Mouse (Mus musculus): ENCODE data around the gene Clec2d. TPM values are rescaled to one million over a fixed set of nuclear protein-coding genes. Genes with fewer than 3 reads are reported as not detected.

The Clec2d gene
- polyA plus RNA-seq, 1 experiment from 2014 or later, result not detected

DNA sequence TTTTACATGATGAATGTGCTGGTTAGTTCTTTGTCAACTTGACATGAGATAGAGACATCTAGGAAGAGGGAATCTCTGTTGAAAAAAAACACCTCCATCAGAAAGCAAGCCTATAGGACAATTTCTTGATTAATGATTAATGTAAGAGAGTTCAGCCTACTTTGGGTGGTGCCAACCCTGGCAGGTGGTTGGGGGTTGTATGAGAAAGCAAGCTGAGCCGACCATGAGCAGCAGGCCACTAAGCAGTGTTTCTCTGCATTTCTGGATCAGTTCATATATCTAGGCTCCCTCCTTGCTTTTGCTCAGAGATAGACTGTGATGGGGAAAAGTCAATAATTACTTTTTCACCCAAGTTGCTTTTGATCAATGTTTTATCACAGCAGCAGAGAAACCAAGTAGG, 23.9 kb downstream of the Clec2d start:
- H3K27ac ChIP-seq (ENCODE audit: low read depth, low read length), result no peak overlapping the region

DNA sequence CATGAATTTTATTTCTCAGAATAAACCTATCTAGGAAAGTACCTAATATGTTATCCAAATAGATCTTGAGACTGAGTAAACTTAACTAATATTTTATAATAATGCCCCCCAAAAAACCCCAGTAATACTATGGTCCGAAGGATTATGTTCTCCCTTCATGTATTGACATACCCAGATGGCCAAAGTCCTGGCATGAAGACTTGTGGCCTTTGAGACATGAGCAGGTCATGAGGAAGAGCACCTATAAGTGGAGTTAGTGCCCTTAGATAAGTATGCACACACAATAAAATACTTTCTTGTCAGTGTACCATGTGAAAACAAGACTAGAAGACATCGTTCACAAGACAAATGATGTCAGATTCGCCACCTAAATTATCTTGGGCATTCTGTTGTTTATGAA, 24.4 kb downstream of the Clec2d start:
- Histone ChIP-seq H3K4me2 (ENCODE audit: low read length) (no peak overlapping the region), H3K27ac (ENCODE audit: low read depth, low read length) (no peak overlapping the region), H3K36me3 (ENCODE audit: control insufficient read depth, insufficient read depth, low read length) (no peaks in the 10 kb centered on the region), H3K27me3 (replicated peaks; ENCODE audit: control insufficient read depth, insufficient read depth, low read length) (no peaks in the 10 kb centered on the region), H3K9me3 (replicated peaks; ENCODE audit: control insufficient read depth, low read length) (no peaks in the 10 kb centered on the region), H3K4me1 (ENCODE audit: control insufficient read depth, insufficient read depth, low read length) (no peaks in the 10 kb centered on the region), H3K9ac (ENCODE audit: low read length) (no peak overlapping the region), H3K4me3 (ENCODE audit: low read depth, low read length) (no peak overlapping the region)
- DNase-seq (ENCODE audit: low spot score) (no peak), ATAC-seq (no peak)
- WGBS, result 89% methylated on average over 3 of the region's 3 CpGs

More for the DNA sequence above, 23.9 kb downstream of the Clec2d start:
- Histone ChIP-seq H3K4me3 (ENCODE audit: low read depth, low read length) (no peak overlapping the region), H3K9ac (ENCODE audit: low read length) (no peak overlapping the region), H3K27me3 (replicated peaks; ENCODE audit: control insufficient read depth, insufficient read depth, low read length) (no peaks in the 10 kb centered on the region), H3K4me1 (ENCODE audit: control insufficient read depth, insufficient read depth, low read length) (no peaks in the 10 kb centered on the region), H3K4me2 (ENCODE audit: low read length) (no peak overlapping the region), H3K9me3 (replicated peaks; ENCODE audit: control insufficient read depth, low read length) (no peaks in the 10 kb centered on the region), H3K36me3 (ENCODE audit: control insufficient read depth, insufficient read depth, low read length) (no peaks in the 10 kb centered on the region)
- no peak for ATAC-seq
- WGBS, result 82% methylated on average over 1 of the region's 1 CpGs
- DNase-seq (ENCODE audit: low spot score), result no peak

DNA sequence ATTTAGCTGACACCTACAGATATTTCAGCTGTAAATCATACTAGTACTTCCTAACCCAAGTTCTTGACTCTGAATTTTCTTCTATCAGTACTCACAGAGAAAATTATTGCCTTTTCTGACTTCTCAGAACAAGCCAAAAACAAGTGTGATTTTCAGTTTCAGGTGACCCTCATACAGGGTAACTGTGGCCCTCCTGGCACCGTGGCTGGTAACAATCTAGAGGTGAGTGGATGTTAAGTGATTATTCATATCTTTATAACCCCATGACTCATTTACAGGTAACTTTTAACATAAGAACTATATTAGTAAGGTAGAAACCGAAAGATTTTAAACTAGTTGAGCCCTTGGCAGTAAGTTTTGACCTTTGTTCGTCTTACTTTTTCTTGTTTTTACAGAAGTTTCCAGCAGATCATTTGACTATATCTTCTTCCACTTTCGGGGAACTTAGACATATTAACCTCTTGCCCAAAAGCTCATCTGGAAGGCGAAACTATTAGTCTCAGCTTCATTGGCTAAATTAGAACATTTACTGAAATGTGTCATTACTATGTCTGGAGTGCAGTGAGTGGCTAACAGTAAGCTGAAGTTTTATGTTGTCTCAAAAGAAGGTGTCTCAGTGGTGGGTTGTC, 28.6 kb downstream of the Clec2d start:
- Histone ChIP-seq H3K4me2 (ENCODE audit: low read length) (no peak overlapping the region), H3K4me3 (ENCODE audit: low read depth, low read length) (no peak overlapping the region), H3K27ac (ENCODE audit: low read depth, low read length) (no peak overlapping the region), H3K9me3 (replicated peaks; ENCODE audit: control insufficient read depth, low read length) (no peaks in the 10 kb centered on the region), H3K4me1 (ENCODE audit: control insufficient read depth, insufficient read depth, low read length) (no peaks in the 10 kb centered on the region), H3K36me3 (ENCODE audit: control insufficient read depth, insufficient read depth, low read length) (no peaks in the 10 kb centered on the region), H3K9ac (ENCODE audit: low read length) (no peak overlapping the region), H3K27me3 (replicated peaks; ENCODE audit: control insufficient read depth, insufficient read depth, low read length) (no peaks in the 10 kb centered on the region)
- DNase-seq (ENCODE audit: low spot score) (no peak), ATAC-seq (no peak)
- WGBS, result 95% methylated on average over 5 of the region's 5 CpGs

DNA sequence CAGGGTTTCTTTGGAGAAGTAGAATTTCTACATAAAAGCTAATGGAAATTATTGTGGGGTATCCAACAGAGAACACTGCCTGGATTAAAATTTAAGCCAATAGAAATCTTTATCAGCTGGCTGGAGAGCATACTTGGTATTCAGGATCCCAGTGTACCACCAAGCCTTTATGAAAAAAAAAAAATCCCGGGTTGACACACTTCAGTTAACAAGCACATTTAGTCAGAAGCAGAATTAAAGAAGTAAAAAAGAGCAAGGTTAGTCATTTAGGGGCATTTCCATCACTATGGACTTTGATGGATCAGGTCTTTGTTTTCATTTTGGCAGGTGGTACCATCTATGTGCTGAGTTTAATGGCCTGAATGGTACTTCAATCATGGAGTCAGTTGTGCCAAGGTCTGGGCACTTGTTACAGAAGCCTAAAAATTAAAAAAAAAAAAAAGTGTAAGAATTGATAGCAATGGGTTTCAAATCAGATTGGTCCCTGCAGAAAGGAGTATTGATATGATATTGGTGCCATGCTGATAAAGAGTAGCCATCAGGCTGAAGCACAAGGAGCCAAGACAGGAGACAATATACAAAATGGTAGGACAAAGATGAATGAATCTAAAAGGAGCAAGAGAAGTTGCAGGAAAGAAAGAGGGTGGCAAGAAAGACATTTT, 29.5 kb downstream of the Clec2d start:
- Histone ChIP-seq H3K4me1 (ENCODE audit: control insufficient read depth, insufficient read depth, low read length) (no peaks in the 10 kb centered on the region), H3K36me3 (ENCODE audit: control insufficient read depth, insufficient read depth, low read length) (no peaks in the 10 kb centered on the region), H3K4me2 (ENCODE audit: low read length) (no peak overlapping the region), H3K27ac (ENCODE audit: low read depth, low read length) (no peak overlapping the region), H3K4me3 (ENCODE audit: low read depth, low read length) (no peak overlapping the region), H3K9me3 (replicated peaks; ENCODE audit: control insufficient read depth, low read length) (no peaks in the 10 kb centered on the region), H3K9ac (ENCODE audit: low read length) (no peak overlapping the region), H3K27me3 (replicated peaks; ENCODE audit: control insufficient read depth, insufficient read depth, low read length) (no peaks in the 10 kb centered on the region)
- DNase-seq (ENCODE audit: low spot score) (no peak), ATAC-seq (no peak)
- WGBS, result 53% methylated on average over 1 of the region's 1 CpGs

DNA sequence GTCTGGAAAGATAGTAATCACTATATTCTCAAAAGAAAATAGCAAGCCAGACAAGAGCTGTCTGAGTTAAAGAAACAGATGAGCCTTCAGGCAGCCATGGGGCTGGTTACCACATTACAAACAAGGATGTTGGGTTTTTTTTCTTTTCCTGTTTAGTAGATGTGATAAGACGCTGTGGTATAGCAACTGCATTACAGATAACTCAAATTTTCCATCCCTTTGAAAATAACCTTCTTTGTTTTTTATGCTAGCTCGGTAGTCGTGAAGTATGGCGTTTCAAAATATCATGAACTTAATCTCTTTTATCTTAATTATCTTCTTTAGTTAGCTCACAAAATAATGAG, 30.0 kb downstream of the Clec2d start:
- Histone ChIP-seq H3K9me3 (replicated peaks; ENCODE audit: control insufficient read depth, low read length) (no peaks in the 10 kb centered on the region), H3K4me1 (ENCODE audit: control insufficient read depth, insufficient read depth, low read length) (no peaks in the 10 kb centered on the region), H3K27ac (ENCODE audit: low read depth, low read length) (no peak overlapping the region), H3K27me3 (replicated peaks; ENCODE audit: control insufficient read depth, insufficient read depth, low read length) (no peaks in the 10 kb centered on the region), H3K36me3 (ENCODE audit: control insufficient read depth, insufficient read depth, low read length) (no peaks in the 10 kb centered on the region), H3K4me2 (ENCODE audit: low read length) (no peak overlapping the region), H3K4me3 (ENCODE audit: low read depth, low read length) (no peak overlapping the region), H3K9ac (ENCODE audit: low read length) (no peak overlapping the region)
- no peak for ATAC-seq
- no peak for DNase-seq (ENCODE audit: low spot score)
- WGBS, result 92% methylated on average over 4 of the region's 4 CpGs

DNA sequence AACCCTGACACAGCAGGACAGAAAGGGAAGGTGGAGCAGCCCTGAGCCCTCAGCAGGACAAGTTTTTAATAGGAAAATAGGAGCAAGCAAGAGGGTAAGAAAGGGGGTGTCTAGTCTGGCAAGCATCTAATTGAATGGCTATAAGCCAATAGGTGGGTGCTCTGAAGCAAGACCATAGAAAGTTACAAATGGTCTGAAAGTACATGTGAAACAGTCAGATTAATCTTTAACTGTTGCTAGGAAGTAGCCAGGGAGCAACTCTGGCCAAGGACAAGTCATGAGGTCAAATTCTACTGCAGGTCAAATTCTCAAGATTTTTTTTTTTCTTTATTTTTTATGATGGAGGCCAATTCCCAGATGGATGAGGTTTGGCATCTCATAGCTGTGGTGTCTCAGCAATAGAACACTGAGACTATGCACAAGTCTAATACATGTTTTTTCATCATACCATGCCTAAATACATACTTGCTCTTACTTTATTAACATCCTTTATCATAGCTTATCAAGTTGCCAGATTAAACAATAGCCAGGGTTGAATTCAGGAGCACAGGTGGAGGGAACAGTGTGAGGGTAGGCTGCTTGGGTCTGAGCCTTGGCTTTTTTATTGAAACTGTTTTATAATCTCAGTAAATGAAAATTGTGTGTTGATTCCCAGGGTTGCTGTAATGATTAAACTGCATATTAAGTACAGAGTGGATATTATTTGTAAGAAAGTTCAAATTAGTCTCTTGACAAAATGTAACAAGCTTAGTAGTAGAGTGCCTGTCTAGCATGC, 32.2 kb downstream of the Clec2d start:
- no peak overlapping the region for H3K4me2 ChIP-seq (ENCODE audit: low read length)
- no peaks in the 10 kb centered on the region for H3K27me3 ChIP-seq (replicated peaks; ENCODE audit: control insufficient read depth, insufficient read depth, low read length)
- H3K36me3 ChIP-seq (ENCODE audit: control insufficient read depth, insufficient read depth, low read length), result no peaks in the 10 kb centered on the region
- DNase-seq (ENCODE audit: low spot score) (no peak), ATAC-seq (no peak)
- no peak overlapping the region for H3K27ac ChIP-seq (ENCODE audit: low read depth, low read length)
- H3K4me3 ChIP-seq (ENCODE audit: low read depth, low read length), result no peak overlapping the region
- H3K9ac ChIP-seq (ENCODE audit: low read length), result no peak overlapping the region
- no peaks in the 10 kb centered on the region for H3K4me1 ChIP-seq (ENCODE audit: control insufficient read depth, insufficient read depth, low read length)
- H3K9me3 ChIP-seq (replicated peaks; ENCODE audit: control insufficient read depth, low read length), result no peaks in the 10 kb centered on the region

DNA sequence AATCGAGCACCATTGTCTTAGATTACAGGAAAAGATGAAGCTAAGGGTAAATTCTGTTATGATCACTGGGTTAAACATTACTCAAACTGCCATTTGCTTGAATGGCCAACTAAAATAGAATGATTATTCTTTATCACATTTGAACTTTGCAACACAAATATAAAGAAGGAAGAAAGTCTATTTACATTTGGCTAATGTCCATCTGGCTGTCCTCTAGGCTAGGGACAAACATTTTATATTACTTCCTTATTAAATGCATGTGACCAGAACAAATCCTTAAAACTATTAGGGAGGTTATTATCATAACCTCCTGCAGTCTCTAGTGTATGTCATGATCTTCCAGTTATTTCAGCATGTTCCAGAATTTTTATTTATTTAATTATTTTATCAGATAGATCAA, 33.1 kb downstream of the Clec2d start:
- no peak overlapping the region for H3K9ac ChIP-seq (ENCODE audit: low read length)
- ATAC-seq (no peak), DNase-seq (ENCODE audit: low spot score) (no peak)
- H3K4me3 ChIP-seq (ENCODE audit: low read depth, low read length), result no peak overlapping the region
- 77% methylated on average over 1 of the region's 1 CpGs for WGBS
- H3K4me2 ChIP-seq (ENCODE audit: low read length), result no peak overlapping the region
- no peaks in the 10 kb centered on the region for H3K4me1 ChIP-seq (ENCODE audit: control insufficient read depth, insufficient read depth, low read length)
- H3K36me3 ChIP-seq (ENCODE audit: control insufficient read depth, insufficient read depth, low read length), result no peaks in the 10 kb centered on the region
- no peak overlapping the region for H3K27ac ChIP-seq (ENCODE audit: low read depth, low read length)
- no peaks in the 10 kb centered on the region for H3K27me3 ChIP-seq (replicated peaks; ENCODE audit: control insufficient read depth, insufficient read depth, low read length)
- no peaks in the 10 kb centered on the region for H3K9me3 ChIP-seq (replicated peaks; ENCODE audit: control insufficient read depth, low read length)

DNA sequence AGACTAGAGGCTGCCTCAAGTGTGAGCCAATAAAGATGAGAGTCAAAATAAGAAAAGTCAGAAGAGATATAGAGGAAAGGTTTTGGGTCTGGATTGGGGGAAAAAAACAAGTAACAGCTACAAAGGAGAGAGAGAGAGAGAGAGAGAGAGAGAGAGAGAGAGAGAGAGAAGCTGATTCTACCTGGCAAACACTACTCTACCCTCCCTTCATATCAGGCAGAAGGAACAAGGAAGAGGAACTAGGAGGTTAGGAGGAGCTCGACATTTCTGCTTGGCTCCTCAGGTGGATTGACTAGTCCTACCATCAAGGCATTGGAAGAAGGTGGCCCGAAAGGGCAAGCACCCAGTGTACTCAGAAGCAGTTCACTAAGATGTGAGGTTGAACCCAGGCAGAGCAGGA, 33.8 kb downstream of the Clec2d start:
- H3K27me3 ChIP-seq (replicated peaks; ENCODE audit: control insufficient read depth, insufficient read depth, low read length), result no peaks in the 10 kb centered on the region
- no peaks in the 10 kb centered on the region for H3K36me3 ChIP-seq (ENCODE audit: control insufficient read depth, insufficient read depth, low read length)
- H3K9ac ChIP-seq (ENCODE audit: low read length), result no peak overlapping the region
- 87% methylated on average over 2 of the region's 2 CpGs for WGBS
- H3K4me2 ChIP-seq (ENCODE audit: low read length), result no peak overlapping the region
- no peak overlapping the region for H3K27ac ChIP-seq (ENCODE audit: low read depth, low read length)
- H3K4me3 ChIP-seq (ENCODE audit: low read depth, low read length), result no peak overlapping the region
- H3K9me3 ChIP-seq (replicated peaks; ENCODE audit: control insufficient read depth, low read length), result no peaks in the 10 kb centered on the region
- no peaks in the 10 kb centered on the region for H3K4me1 ChIP-seq (ENCODE audit: control insufficient read depth, insufficient read depth, low read length)
- DNase-seq (ENCODE audit: low spot score) (no peak), ATAC-seq (no peak)

DNA sequence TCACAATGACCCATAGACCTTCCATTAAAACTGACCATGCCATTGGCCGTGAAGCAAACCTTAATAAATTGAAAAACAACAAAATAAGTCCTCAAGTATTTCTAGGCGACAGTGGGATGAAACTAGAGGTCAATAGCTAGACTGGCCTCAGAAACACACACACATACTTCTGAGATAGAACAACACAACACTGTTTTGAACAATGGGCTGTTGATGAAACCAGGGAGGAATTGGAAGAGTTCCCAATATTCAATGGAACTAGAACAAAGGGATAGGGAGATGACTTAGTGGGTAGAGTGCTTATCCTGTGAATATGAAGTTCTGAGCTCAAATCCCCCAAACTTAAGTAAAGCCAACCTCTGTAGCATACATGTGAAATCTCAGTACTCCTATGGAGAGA, 34.6 kb downstream of the Clec2d start:
- Histone ChIP-seq H3K4me3 (ENCODE audit: low read depth, low read length) (no peak overlapping the region), H3K4me1 (ENCODE audit: control insufficient read depth, insufficient read depth, low read length) (no peaks in the 10 kb centered on the region), H3K9ac (ENCODE audit: low read length) (no peak overlapping the region), H3K4me2 (ENCODE audit: low read length) (no peak overlapping the region), H3K27me3 (replicated peaks; ENCODE audit: control insufficient read depth, insufficient read depth, low read length) (no peaks in the 10 kb centered on the region), H3K27ac (ENCODE audit: low read depth, low read length) (no peak overlapping the region), H3K36me3 (ENCODE audit: control insufficient read depth, insufficient read depth, low read length) (no peaks in the 10 kb centered on the region), H3K9me3 (replicated peaks; ENCODE audit: control insufficient read depth, low read length) (no peaks in the 10 kb centered on the region)
- ATAC-seq (no peak), DNase-seq (ENCODE audit: low spot score) (no peak)
- 78% methylated on average over 2 of the region's 2 CpGs for WGBS
